Mouse (Mus musculus) olfactory bulb, adult 2 months (tissue): ENCODE results near the gene Car2. TPM values are rescaled to one million over a fixed set of nuclear protein-coding genes. Genes with fewer than 3 reads are reported as not detected.
A peak's percentile ranks its signal among the peaks of the same experiment; 100 is the strongest.

Experiments
- H3K27ac ChIP-seq: fragments of 200-500 bp; 2 replicates; pipeline ENCODE4 v1.5.1; 2012; ENCODE audit warnings: low read depth, low read length; ENCODE audit not compliant: insufficient read depth
- H3K4me1 ChIP-seq: fragments of 200-500 bp; 2 replicates; pipeline ENCODE4 v1.6.1; 2012; ENCODE audit warnings: low read length; ENCODE audit not compliant: control insufficient read depth, insufficient read depth
- H3K4me3 ChIP-seq: fragments of 200-500 bp; 2 replicates; pipeline ENCODE4 v1.5.1; 2012; ENCODE audit warnings: mild to moderate bottlenecking, low read depth, low read length, moderate library complexity; ENCODE audit not compliant: insufficient read depth
- CTCF ChIP-seq: fragments of 200-500 bp; IDR thresholded peaks from 2 replicates; pipeline ENCODE4 v1.5.1; 2012; ENCODE audit warnings: low read depth, mild to moderate bottlenecking, low read length, moderate library complexity; ENCODE audit not compliant: insufficient read depth
- POLR2A ChIP-seq: fragments of 200-500 bp; IDR thresholded peaks from 2 replicates; pipeline ENCODE4 v1.6.1; 2012; ENCODE audit warnings: mild to moderate bottlenecking, low read depth, low read length, moderate library complexity; ENCODE audit not compliant: insufficient read depth
- WGBS: fragments of 180-500 bp; shearing (Covaris S2); methylation state at CpG from one replicate; pipeline ENCODE4 v1.1.7; 2018; 5-methylcytosine and 5-hydroxymethylcytosine counted together
- polyA plus RNA-seq: library from polyadenylated mRNA; stranded (reverse); fragments of >200 nt; gene quantifications from 2 replicates; pipeline ENCODE4 v1.2.4, GENCODE M21; 2012; ENCODE audit warnings: low replicate concordance; ENCODE audit not compliant: missing spikeins, insufficient read depth, insufficient read length

The Car2 gene
- polyA plus RNA-seq, 1 experiment: not detected

DNA sequence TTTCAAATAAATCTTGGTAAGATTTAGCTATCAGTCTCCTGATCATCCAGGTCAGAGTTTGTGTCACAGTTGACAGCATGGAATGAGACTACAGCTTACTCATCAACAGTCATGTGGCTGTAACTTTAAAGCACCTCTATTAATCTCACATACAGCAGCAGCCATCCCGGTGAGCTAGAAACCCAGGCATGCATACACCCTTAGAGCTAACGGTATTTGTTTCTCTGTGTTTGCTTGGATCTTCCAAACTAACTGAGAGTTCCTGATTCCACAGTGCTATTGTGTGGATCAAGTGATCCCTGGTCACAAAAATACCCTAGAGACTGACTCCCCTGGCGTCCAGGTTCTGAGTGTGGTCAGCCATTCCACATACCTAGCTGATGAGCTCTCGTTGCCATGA, 24.3 kb upstream of the Car2 start:
- Histone ChIP-seq H3K4me1 (peaks cover 9% of the 10 kb centered on the region; the same call in 1 of the 2 replicates), H3K27ac (no peak overlapping the region), H3K4me3 (no peak overlapping the region)
- WGBS: 31% methylated on average over 4 of the region's 4 CpGs
- no peak for TF ChIP-seq POLR2A
- TF ChIP-seq CTCF: no peak

DNA sequence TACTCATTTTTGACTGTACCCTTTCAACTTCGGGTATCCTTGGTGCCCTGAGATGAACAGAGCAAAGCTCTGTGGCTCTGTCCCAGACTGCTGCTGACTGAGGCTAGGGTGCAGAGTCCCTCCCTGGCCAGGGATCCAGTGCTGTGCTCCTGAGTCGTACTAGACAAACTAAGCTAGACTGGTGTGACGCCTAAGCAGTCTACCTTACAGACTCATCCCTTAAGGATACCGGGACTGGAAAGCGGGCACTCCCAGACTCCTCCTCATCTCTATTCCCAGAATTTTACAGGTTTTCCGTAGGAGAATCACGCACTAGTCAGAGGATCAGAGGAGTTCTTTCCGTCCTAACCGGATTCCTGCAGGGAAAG, 23.4 kb upstream of the Car2 start:
- H3K4me3 ChIP-seq: peak overlapping the region; percentile 23
- peaks cover 9% of the 10 kb centered on the region; the same call in 1 of the 2 replicates for H3K4me1 ChIP-seq
- TF ChIP-seq CTCF: no peak
- no peak for TF ChIP-seq POLR2A
- no peak overlapping the region for H3K27ac ChIP-seq
- WGBS: 1% methylated on average over 9 of the region's 9 CpGs

DNA sequence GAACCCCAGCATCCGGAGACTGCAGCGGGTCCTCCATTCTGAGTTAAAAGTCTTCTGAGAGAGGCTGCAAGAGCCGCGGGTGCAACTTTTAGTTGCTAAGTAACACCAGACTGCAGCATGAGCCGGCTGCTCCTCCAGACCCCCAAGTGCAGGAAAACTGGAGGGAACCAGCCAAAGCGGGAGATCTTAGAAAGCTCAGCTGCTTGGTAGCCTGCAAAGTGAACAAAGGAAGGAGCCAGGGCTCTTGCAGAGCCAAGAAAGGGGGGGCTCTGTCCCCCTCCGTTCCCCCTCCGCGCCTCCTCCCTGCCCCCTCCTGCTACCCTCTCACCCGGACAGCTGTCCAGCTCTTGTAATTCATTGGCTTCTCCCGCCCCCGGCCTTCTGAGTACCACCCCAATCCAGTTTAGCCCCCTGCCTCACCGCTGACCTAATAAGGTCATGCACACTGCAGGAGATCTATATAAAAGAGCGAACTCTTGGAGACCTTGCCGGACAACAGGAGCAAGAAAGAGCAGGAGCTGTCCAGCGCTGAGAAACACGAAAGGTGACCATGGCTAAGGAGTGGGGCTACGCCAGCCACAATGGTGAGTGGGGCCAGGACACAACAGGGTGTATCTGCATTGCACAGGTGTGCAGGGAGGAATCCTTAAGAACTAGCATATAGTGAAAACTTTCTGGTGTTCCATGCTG, 22.9 kb upstream of the Car2 start, which contains the start of gene Car3:
Gene Car3, plus strand, starts transcription at position 491 of the 690 bp plus-strand sequence.
- Histone ChIP-seq H3K4me3 (peak within 1 kb of the TSS; percentile 23), H3K27ac (no peak within 1 kb of the TSS), H3K4me1 (peaks cover 9% of the 10 kb centered on the region; the same call in 1 of the 2 replicates)
- TF ChIP-seq POLR2A (no peak), CTCF (no peak)
- WGBS: 8% methylated on average over 18 of the region's 18 CpGs

DNA sequence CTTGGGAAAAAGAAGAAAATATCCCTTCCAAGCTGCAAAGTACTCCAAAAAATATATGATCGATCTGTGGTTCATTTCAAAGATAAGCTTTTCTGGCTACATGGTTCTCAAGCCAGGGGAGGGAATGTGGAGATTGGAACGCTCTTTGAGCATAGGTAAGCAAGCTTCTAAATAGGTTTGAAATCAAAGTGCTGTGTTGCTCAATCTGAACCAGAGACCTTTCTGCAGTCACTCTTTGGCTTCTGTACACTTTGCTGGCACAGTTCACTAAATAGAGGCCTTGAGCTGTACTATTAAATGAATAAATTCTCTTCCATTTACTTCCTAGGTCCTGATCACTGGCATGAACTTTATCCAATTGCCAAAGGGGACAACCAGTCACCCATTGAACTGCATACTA, 22.2 kb upstream of the Car2 start:
- no peak for TF ChIP-seq CTCF
- no peak for TF ChIP-seq POLR2A
- no peak overlapping the region for H3K27ac ChIP-seq
- WGBS: 95% methylated on average over 2 of the region's 2 CpGs
- no peak overlapping the region for H3K4me3 ChIP-seq
- H3K4me1 ChIP-seq: peaks cover 11% of the 10 kb centered on the region; the same call in 1 of the 2 replicates

DNA sequence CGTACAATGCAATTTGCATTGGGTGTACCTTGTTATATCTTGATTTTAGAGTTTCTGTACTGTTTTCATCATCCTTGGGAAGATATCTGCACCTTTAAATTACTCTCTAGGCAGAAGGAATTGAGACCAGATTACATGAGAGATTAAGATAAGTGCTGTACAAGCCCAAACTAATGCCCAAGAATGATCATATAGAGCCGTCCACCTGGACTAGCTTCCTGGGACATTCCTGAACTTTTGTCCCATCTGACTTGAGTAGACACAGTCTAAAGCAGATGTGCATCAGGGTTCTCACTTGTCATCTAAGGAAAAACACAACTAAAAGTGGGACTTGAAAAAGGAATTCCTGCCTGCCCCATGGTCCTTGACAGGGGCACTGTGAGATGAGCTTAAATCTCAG, 20.1 kb upstream of the Car2 start:
- H3K27ac ChIP-seq: no peak overlapping the region
- 68% methylated on average over 2 of the region's 2 CpGs for WGBS
- no peak for TF ChIP-seq POLR2A
- no peak for TF ChIP-seq CTCF
- H3K4me3 ChIP-seq: no peak overlapping the region
- peaks cover 13% of the 10 kb centered on the region; the same call in 1 of the 2 replicates for H3K4me1 ChIP-seq

DNA sequence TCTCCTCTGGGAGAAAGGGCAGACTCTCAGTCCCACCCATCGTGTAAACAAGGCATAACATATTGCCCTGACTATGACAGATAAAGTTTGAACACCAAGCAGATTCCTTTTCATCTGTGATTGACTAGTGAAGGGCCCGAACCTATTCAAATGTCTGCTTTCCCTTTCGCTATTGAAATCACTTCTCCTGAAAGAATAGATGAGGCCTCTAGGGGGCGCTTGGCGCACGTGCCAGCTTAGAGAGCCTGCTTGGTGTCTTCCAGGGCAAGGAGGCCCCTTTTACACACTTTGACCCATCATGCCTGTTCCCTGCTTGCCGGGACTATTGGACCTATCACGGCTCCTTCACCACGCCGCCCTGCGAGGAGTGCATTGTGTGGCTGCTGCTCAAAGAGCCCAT, 16.3 kb upstream of the Car2 start:
- WGBS: 31% methylated on average over 11 of the region's 11 CpGs
- H3K27ac ChIP-seq: no peak overlapping the region
- H3K4me3 ChIP-seq: no peak overlapping the region
- H3K4me1 ChIP-seq: 0 out of 2 replicates have a peak, but pooled peaks cover 4% of the 10 kb centered on the region
- TF ChIP-seq POLR2A: no peak
- TF ChIP-seq CTCF: peak; percentile 66

DNA sequence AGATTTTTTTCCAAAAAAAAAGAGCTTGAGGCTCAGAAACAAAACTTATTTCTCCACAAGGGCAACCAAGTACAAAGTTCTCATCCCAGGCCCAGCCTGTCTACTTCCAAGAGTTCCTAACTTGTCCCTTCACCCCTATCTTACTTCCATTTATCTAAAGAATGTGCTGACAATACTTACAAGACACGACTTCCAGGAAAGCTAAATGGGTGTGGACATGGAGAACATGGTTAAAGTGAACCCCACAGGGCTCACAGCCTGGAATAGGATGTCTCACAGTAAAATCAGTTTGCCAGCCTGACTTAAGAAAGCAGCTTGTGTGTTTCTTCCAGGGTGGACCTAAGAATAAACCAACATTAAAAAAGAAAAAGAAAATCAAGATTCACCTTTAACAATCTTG, 15.5 kb upstream of the Car2 start:
- Histone ChIP-seq H3K4me1 (0 out of 2 replicates have a peak, but pooled peaks cover 4% of the 10 kb centered on the region), H3K4me3 (no peak overlapping the region), H3K27ac (no peak overlapping the region)
- WGBS: 96% methylated on average over 1 of the region's 1 CpGs
- TF ChIP-seq CTCF: no peak
- no peak for TF ChIP-seq POLR2A

DNA sequence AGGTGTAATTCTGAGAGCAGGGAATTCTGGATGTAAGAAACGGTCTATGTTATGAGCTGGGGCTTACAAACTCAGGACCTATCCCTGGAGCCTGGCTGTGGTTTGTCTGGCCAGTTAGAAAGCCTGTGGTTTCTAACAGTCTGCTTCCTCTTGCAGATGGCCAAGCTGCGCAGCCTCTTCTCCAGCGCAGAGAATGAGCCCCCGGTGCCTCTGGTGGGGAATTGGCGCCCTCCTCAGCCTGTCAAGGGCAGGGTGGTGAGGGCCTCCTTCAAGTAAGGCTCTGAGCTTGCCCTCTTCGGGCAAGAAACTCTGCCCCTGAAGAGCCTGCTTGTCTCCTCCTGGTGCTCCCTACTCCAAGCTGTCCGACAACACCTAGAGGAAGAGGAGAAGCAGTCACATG, 14.7 kb upstream of the Car2 start:
- 74% methylated on average over 7 of the region's 7 CpGs for WGBS
- H3K4me3 ChIP-seq: no peak overlapping the region
- TF ChIP-seq CTCF (no peak), POLR2A (no peak)
- H3K4me1 ChIP-seq: 0 out of 2 replicates have a peak, but pooled peaks cover 4% of the 10 kb centered on the region
- no peak overlapping the region for H3K27ac ChIP-seq

DNA sequence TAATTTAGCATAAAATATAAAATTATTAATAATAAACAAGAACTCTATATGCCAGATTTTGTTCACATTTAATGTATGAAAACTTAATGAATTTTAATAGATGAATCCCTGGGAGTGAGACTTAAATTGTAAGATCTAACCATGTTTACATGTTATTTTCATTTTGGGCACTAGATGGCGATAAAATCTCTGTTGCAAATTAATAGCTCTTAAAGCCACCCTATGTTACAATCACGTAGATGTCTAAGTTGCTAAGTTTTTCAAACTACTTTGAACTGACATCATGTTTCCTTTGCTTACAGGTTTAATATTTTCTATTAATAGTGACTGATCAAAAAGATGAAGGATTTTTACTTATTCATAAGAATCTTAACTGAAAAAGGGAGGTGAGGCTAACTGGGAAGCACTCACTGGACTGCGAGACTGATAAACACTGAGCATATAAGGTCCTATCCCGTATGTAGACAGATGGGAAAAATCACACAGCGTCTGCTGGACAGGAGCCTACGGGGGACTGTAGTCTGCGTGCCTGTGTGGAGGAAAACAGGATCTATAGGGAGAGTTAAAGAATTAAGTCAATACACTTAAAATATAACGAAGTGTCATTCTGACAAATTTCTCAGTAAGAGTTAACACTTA, 11.6 kb upstream of the Car2 start:
- WGBS: 49% methylated on average over 8 of the region's 8 CpGs
- Histone ChIP-seq H3K4me1 (0 out of 2 replicates have a peak, but pooled peaks cover 2% of the 10 kb centered on the region), H3K27ac (no peak overlapping the region), H3K4me3 (no peak overlapping the region)
- no peak for TF ChIP-seq POLR2A
